Comparison of ENCODE assay signal across 20 mouse cellular contexts in the genomic region with DNA sequence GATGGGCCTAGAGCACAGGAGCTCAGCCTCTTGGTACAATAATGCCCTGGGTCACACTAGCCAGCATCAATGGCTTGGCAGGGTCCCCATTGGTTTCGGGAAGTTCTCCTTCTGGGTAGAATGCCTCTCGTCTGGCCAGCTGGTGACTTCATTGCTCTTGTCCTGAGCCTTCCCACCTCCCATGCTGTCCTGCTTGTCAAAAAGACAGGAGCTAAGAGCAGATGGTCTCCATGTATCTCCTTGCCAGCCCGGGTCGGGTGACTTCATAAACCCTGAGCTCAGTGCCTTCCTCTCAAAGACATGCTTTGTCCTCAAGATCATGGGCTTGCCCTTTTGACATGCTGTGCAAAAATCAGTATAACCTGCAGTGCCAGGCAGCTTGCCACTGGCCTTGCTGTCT.
DNase-seq lines count a peak whose midpoint lies in the region; ATAC-seq and TF ChIP-seq lines count a peak whose summit lies in the region.
"Had no signal": no experiment of that assay in that cellular context is flagged by ENCODE, and none has a peak within 500 bp of the region (broad histone marks: within the 10 kb centered on the region; RNA-seq: fewer than 3 reads in every experiment).

No protein-coding gene starts in this region.

- no peaks in the 10 kb centered on the region for H3K27me3 ChIP-seq in hindbrain, postnatal 0 days (ENCODE audit: insufficient read depth, low read length)
- H3K27me3 ChIP-seq in hindbrain, embryonic 11.5 days (ENCODE audit: control insufficient read depth, insufficient read depth, low read length) = no peaks in the 10 kb centered on the region
- H3K27me3 ChIP-seq: embryonic facial prominence, embryonic 12.5 days; heart, embryonic 12.5 days; hindbrain, embryonic 15.5 days had no signal

- peak; percentile 6 for DNase-seq in cerebellum, adult 11 months
- no peak for DNase-seq in cerebellum, postnatal 36 days
- DNase-seq in hindbrain, postnatal 0 days (ENCODE audit: low spot score) = peak; percentile 6
- no peak for DNase-seq in hindbrain, embryonic 11.5 days (ENCODE audit: low spot score)
- peak; percentile 7 for DNase-seq in adipocyte (ENCODE audit: low spot score)
- peak; percentile 6 for DNase-seq in cerebellum, adult 9-10 months
- DNase-seq in kidney, adult 18-20 months = no peak
- no peak for DNase-seq in spleen, adult 18-20 months
- DNase-seq: adrenal gland, postnatal 10 days; B cell, adult 2 months; gastrocnemius, postnatal 10 days had no signal

- WGBS in hindbrain, postnatal 0 days = 70% methylated on average over 4 of the region's 4 CpGs
- 89% methylated on average over 4 of the region's 4 CpGs for WGBS in hindbrain, embryonic 11.5 days

- TF ChIP-seq CTCF in hindbrain, postnatal 0 days (IDR thresholded peaks at IDR 0.05; ENCODE audit: low read depth) = no peak

- no peak overlapping the region for H3K9ac ChIP-seq in hindbrain, postnatal 0 days (replicated peaks; ENCODE audit: low read length)
- H3K9ac ChIP-seq in hindbrain, embryonic 11.5 days (ENCODE audit: low read depth, low read length) = no peak overlapping the region
- H3K9ac ChIP-seq: embryonic facial prominence, embryonic 12.5 days; heart, embryonic 12.5 days; hindbrain, embryonic 15.5 days had no signal

- H3K27ac ChIP-seq in hindbrain, postnatal 0 days = no peak overlapping the region
- no peak overlapping the region for H3K27ac ChIP-seq in hindbrain, embryonic 11.5 days (ENCODE audit: low read depth, low read length)
- H3K27ac ChIP-seq: embryonic facial prominence, embryonic 12.5 days; hindbrain, embryonic 10.5 days; hindbrain, embryonic 15.5 days had no signal

- H3K4me1 ChIP-seq in hindbrain, postnatal 0 days (ENCODE audit: insufficient read depth, low read length) = no peaks in the 10 kb centered on the region
- no peaks in the 10 kb centered on the region for H3K4me1 ChIP-seq in hindbrain, embryonic 11.5 days (replicated peaks; ENCODE audit: control insufficient read depth, insufficient read depth, low read length)
- H3K4me1 ChIP-seq: embryonic facial prominence, embryonic 12.5 days; heart, embryonic 12.5 days; hindbrain, embryonic 10.5 days; hindbrain, embryonic 15.5 days had no signal

- H3K36me3 ChIP-seq in hindbrain, postnatal 0 days (ENCODE audit: insufficient read depth, low read length) = no peaks in the 10 kb centered on the region
- no peaks in the 10 kb centered on the region for H3K36me3 ChIP-seq in hindbrain, embryonic 11.5 days (ENCODE audit: control insufficient read depth, insufficient read depth, low read length)
- H3K36me3 ChIP-seq: embryonic facial prominence, embryonic 12.5 days; G1E; heart, embryonic 12.5 days; hindbrain, embryonic 10.5 days; hindbrain, embryonic 15.5 days had no signal

- ATAC-seq in hindbrain, postnatal 0 days = no peak
- no peak for ATAC-seq in hindbrain, embryonic 11.5 days (ENCODE audit: low FRiP score)
- ATAC-seq: CD4-positive, CD25-positive, alpha-beta regulatory T cell, adult 4 months; forebrain, embryonic 16.5 days; inflammation-experienced regulatory T-cells, adult 6 months; intestine, postnatal 0 days had no signal

- no peak overlapping the region for H3K4me2 ChIP-seq in hindbrain, postnatal 0 days (ENCODE audit: low read depth, low read length)
- H3K4me2 ChIP-seq in hindbrain, embryonic 11.5 days (replicated peaks; ENCODE audit: low read depth, low read length) = no peak overlapping the region
- H3K4me2 ChIP-seq: embryonic facial prominence, embryonic 12.5 days; heart, embryonic 12.5 days; hindbrain, embryonic 15.5 days had no signal

- H3K4me3 ChIP-seq in hindbrain, postnatal 0 days (ENCODE audit: low read length) = no peak overlapping the region
- no peak overlapping the region for H3K4me3 ChIP-seq in hindbrain, embryonic 11.5 days (ENCODE audit: low read depth, low read length)
- H3K4me3 ChIP-seq: embryonic facial prominence, embryonic 12.5 days; heart, embryonic 12.5 days; hindbrain, embryonic 10.5 days; hindbrain, embryonic 15.5 days had no signal

- no peaks in the 10 kb centered on the region for H3K9me3 ChIP-seq in hindbrain, postnatal 0 days (ENCODE audit: low read length)
- H3K9me3 ChIP-seq in hindbrain, embryonic 11.5 days (ENCODE audit: control insufficient read depth, low read length) = no peaks in the 10 kb centered on the region
- H3K9me3 ChIP-seq: embryonic facial prominence, embryonic 12.5 days; heart, embryonic 12.5 days; hindbrain, embryonic 10.5 days; hindbrain, embryonic 15.5 days had no signal

Comparison
In these comparisons a context has a peak if more than half of its experiments do, and no peak if none do; other contexts are left out.
1. DNase-seq: peak in cerebellum, adult 11 months (single experiment), hindbrain, postnatal 0 days (single experiment), adipocyte (single experiment) and cerebellum, adult 9-10 months (single experiment); none in cerebellum, postnatal 36 days (0 of 2), hindbrain, embryonic 11.5 days (single experiment), kidney, adult 18-20 months (single experiment) and spleen, adult 18-20 months (0 of 2).